Mouse (Mus musculus) common myeloid progenitor, adult 5-6 weeks (primary cell): ENCODE data around the gene Lyrm7. TPM values are rescaled to one million over a fixed set of nuclear protein-coding genes. Genes with fewer than 3 reads are reported as not detected.

ENCODE experiments used
- total RNA-seq: library from RNA; stranded (forward); fragments of 200-1000, 187-1606 nt; gene quantifications from 2 replicates; pipeline ENCODE4 v1.2.3, GENCODE M21; 2017

Gene Lyrm7
- total RNA-seq, 1 experiment from 2014 or later: 16.5 TPM

Other genes starting within 250 kb of the Lyrm7 start
- 62.1 and 70.1 TPM in 2 replicates for gene Cdc42se2, start 73.2 kb downstream of the Lyrm7 start, total RNA-seq
- 473 and 553 TPM in 2 replicates for gene Hint1, start 5.5 kb upstream of the Lyrm7 start, total RNA-seq
- gene Gpx3, start 41.5 kb upstream of the Lyrm7 start, total RNA-seq: 0.23 and 0.29 TPM in 2 replicates
- gene Tnip1, start 102.0 kb upstream of the Lyrm7 start, total RNA-seq: 14.9 and 20.2 TPM in 2 replicates
- 46.0 and 55.3 TPM in 2 replicates for gene Anxa6, start 172.5 kb upstream of the Lyrm7 start, total RNA-seq
- gene Ccdc69, start 217.2 kb upstream of the Lyrm7 start, total RNA-seq: 24.3 and 26.6 TPM in 2 replicates
- gene Gm2a, start 237.2 kb upstream of the Lyrm7 start, total RNA-seq: 71.7 and 72.2 TPM in 2 replicates